Mouse (Mus musculus) ES-E14 (cell line): ENCODE results near the gene Actn1. TPM values are rescaled to one million over a fixed set of nuclear protein-coding genes. Genes with fewer than 3 reads are reported as not detected.

Experiments used
- DNase-seq: peaks from one replicate; pipeline ENCODE4 v3.0.0-alpha.2; 2013; ENCODE audit warnings: low read depth, low spot score
- H3K27ac ChIP-seq: 2 replicates; pipeline ENCODE4 v1.5.1; 2012; ENCODE audit warnings: low read depth, mild to moderate bottlenecking, low read length, moderate library complexity, mixed read lengths; ENCODE audit not compliant: poor library complexity, insufficient read depth, severe bottlenecking
- H3K36me3 ChIP-seq: 2 replicates; pipeline ENCODE4 v1.6.1; 2012; ENCODE audit warnings: mild to moderate bottlenecking, low read length, moderate library complexity, mixed read lengths; ENCODE audit not compliant: control insufficient read depth, poor library complexity, insufficient read depth, severe bottlenecking
- H3K4me1 ChIP-seq, 2 experiments: fragments of 150-350 bp in 1 of 2; sonication (generic) in 1 of 2; 2 replicates each; pipeline ENCODE4 v1.6.1; 2012; ENCODE audit warnings: low read length in 2 of 2, mild to moderate bottlenecking in 1 of 2, mixed read lengths in 1 of 2; ENCODE audit not compliant: control insufficient read depth in 2 of 2, insufficient read depth in 2 of 2, poor library complexity in 1 of 2
- H3K4me3 ChIP-seq, 2 experiments: fragments of 150-350 bp in 1 of 2; sonication (generic) in 1 of 2; 2 replicates each; pipeline ENCODE4 v1.5.1; 2012; ENCODE audit warnings: low read length in 2 of 2, low read depth in 1 of 2, mild to moderate bottlenecking in 1 of 2, mixed read lengths in 1 of 2; ENCODE audit not compliant: insufficient read depth in 1 of 2, poor library complexity in 1 of 2, severe bottlenecking in 1 of 2
- H3K9ac ChIP-seq: 2 replicates; pipeline ENCODE4 v1.6.1; 2012; ENCODE audit warnings: low read depth, mild to moderate bottlenecking, low read length, mixed read lengths; ENCODE audit not compliant: poor library complexity, insufficient read depth, severe bottlenecking
- H3K9me3 ChIP-seq: fragments of 150-350 bp; sonication (generic); 2 replicates; pipeline ENCODE4 v1.6.1; 2012; ENCODE audit warnings: low read depth, mild to moderate bottlenecking, low read length; ENCODE audit not compliant: control insufficient read depth, insufficient read depth
- CHD2 ChIP-seq: IDR thresholded peaks from 2 replicates; pipeline ENCODE4 v1.6.1; 2014; ENCODE audit warnings: mild to moderate bottlenecking, low read depth, low read length, inconsistent platforms
- HCFC1 ChIP-seq: IDR thresholded peaks from 2 replicates; pipeline ENCODE4 v1.6.1; 2012; ENCODE audit warnings: low read length, inconsistent platforms, borderline replicate concordance; ENCODE audit not compliant: insufficient read depth
- MAFK ChIP-seq: IDR thresholded peaks from 2 replicates; pipeline ENCODE4 v1.6.1; 2014; ENCODE audit warnings: mild to moderate bottlenecking, low read depth, low read length, inconsistent platforms; ENCODE audit not compliant: insufficient read depth
- ZC3H11A ChIP-seq: IDR thresholded peaks from 2 replicates; pipeline ENCODE4 v1.6.1; 2012; ENCODE audit warnings: low read depth, mild to moderate bottlenecking, inconsistent platforms, low read length, borderline replicate concordance
- ZNF384 ChIP-seq: IDR thresholded peaks from 2 replicates; pipeline ENCODE4 v1.6.1; 2012; ENCODE audit warnings: low read depth, low read length, inconsistent platforms
- in situ Hi-C, 2 experiments: fragments of 600-800 bp; cut with MboI; formaldehyde crosslinking; loops; one replicate each; pipeline ENCODE4 v1.15.1; 2025; ENCODE audit warnings: low sequenced_read_pairs in 2 of 2, inconsistent platforms in 1 of 2; ENCODE audit not compliant: unreplicated experiment in 2 of 2
- total RNA-seq: library from RNA; depleted of rRNA; stranded (reverse); fragments of 300-350 nt; gene quantifications from 2 replicates; pipeline ENCODE4 v1.2.3, GENCODE M21; 2012

Actn1 gene
- total RNA-seq, 1 experiment = 255 TPM

DNA sequence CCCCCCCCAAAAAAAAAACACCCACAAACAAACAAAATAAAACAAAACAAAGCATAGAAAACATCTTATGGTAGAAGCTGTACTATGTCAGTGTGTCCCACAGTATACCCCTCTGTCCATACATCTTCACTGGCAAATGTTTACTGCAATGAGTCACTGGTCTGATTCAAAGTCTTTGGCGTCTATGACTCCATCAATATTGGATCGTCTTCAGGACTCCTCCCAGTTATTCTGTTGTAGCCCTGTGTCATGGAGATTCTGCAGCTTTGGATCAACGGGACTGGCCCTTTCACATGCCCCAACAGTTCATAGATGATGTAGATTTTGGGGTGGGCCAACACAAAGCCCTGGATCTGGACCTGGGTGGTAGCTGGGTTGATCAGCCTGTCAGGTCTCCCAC, 25.9 kb downstream of the Actn1 start:
- Histone ChIP-seq H3K9ac (no peak overlapping the region), H3K4me3 (no peak overlapping the region), H3K9me3 (no peaks in the 10 kb centered on the region), H3K36me3 (peaks cover 8% of the 10 kb centered on the region; the same call in 1 of the 2 replicates), H3K4me1 (peaks cover 5 to 12% of the 10 kb centered on the region in 2 experiments; a peak in 3 of 4 replicates), H3K27ac (no peak overlapping the region)
- DNase-seq = no peak
- TF ChIP-seq HCFC1 (no peak), CHD2 (no peak), MAFK (no peak), ZC3H11A (no peak), ZNF384 (no peak)
- in situ Hi-C loops = no loop called here

DNA sequence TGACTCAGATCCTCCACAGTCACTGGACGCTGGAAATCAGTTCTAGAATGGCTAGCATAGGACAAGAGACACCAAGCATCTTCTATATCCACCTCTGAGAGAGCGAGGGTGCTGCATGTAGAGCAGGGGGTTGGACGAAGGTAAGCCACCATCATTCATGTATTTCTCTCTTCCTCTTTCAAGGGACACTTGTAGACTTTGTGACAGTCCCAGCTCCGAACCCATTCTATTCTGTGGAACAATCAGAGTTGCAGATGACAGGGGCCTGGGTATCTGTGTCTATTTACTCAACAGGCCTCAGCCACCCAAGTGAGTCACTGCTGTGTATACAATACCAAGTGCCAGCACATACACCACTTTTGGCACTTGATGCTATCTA, 27.3 kb downstream of the Actn1 start:
- Histone ChIP-seq H3K9ac (no peak overlapping the region), H3K9me3 (no peaks in the 10 kb centered on the region), H3K4me1 (peaks cover 15 to 21% of the 10 kb centered on the region in 2 experiments), H3K36me3 (peaks cover 8% of the 10 kb centered on the region; the same call in 1 of the 2 replicates), H3K4me3 (no peak overlapping the region), H3K27ac (no peak overlapping the region)
- TF ChIP-seq MAFK (no peak), CHD2 (no peak), ZNF384 (no peak), ZC3H11A (no peak), HCFC1 (no peak)
- in situ Hi-C loops = no loop called here
- DNase-seq = no peak

GRCm38 (mm10) chr12:80232076-80232839, 27.9 kb downstream of the Actn1 start:
- Histone ChIP-seq H3K9ac (no peak overlapping the region), H3K9me3 (no peaks in the 10 kb centered on the region), H3K27ac (no peak overlapping the region), H3K36me3 (peaks cover 8% of the 10 kb centered on the region; the same call in 1 of the 2 replicates), H3K4me1 (peaks cover 15 to 21% of the 10 kb centered on the region in 2 experiments), H3K4me3 (no peak overlapping the region)
- in situ Hi-C loops = no loop called here
- TF ChIP-seq MAFK = no peak
- no peak for TF ChIP-seq CHD2
- no peak for TF ChIP-seq ZNF384
- TF ChIP-seq HCFC1 = no peak
- no peak for TF ChIP-seq ZC3H11A
- DNase-seq = no peak

DNA sequence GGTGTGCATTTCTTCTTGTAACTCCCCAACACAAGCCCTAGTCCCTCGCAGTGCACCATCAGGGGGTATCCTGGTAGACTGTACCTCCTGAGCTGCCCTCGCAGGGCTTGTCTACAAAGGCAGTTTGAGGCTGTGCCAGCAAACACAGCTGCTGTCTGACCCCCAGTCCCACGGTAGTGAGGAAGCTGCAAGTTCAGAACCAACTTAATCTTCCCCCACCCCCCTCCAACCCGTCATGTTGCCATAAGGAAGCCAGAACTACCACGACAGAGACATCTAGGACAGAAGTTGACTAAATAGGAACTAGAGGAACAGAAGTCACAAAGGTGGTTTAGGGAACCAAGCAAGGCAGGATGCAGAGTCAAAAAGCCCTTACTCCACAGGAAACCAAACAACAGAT, 28.9 kb downstream of the Actn1 start:
- TF ChIP-seq ZNF384 (no peak), HCFC1 (no peak), MAFK (no peak)
- no peak for DNase-seq
- H3K36me3 ChIP-seq = peaks cover 8% of the 10 kb centered on the region; the same call in 1 of the 2 replicates
- no peak overlapping the region for H3K4me3 ChIP-seq
- no peak overlapping the region for H3K27ac ChIP-seq
- H3K9me3 ChIP-seq = no peaks in the 10 kb centered on the region
- H3K9ac ChIP-seq = no peak overlapping the region
- peaks cover 23% of the 10 kb centered on the region in 2 experiments for H3K4me1 ChIP-seq
- in situ Hi-C loops = no loop called here

- no peaks in the 10 kb centered on the region for H3K9me3 ChIP-seq
- no peak overlapping the region for H3K9ac ChIP-seq
- no peak overlapping the region for H3K4me3 ChIP-seq
- TF ChIP-seq MAFK = no peak
- in situ Hi-C loops = no loop called here
- H3K27ac ChIP-seq = no peak overlapping the region
- peaks cover 23 to 28% of the 10 kb centered on the region in 2 experiments for H3K4me1 ChIP-seq
- no peak for DNase-seq
- peaks cover 8% of the 10 kb centered on the region; the same call in 1 of the 2 replicates for H3K36me3 ChIP-seq
Measured at GRCm38 (mm10) chr12:80230854-80231253, 29.3 kb downstream of the Actn1 start.
